Mouse (Mus musculus) E14TG2a.4 (cell line): Measurements from ENCODE around the gene Nav1.

ENCODE experiments used
- CTCF ChIP-seq: conservative IDR thresholded peaks from 2 replicates; pipeline ENCODE4 v1.5.1; 2014; ENCODE audit warnings: low read length
- NANOG ChIP-seq: IDR thresholded peaks from 2 replicates; pipeline ENCODE4 v1.6.1; 2014; ENCODE audit warnings: borderline replicate concordance, low read length, mixed read lengths

DNA sequence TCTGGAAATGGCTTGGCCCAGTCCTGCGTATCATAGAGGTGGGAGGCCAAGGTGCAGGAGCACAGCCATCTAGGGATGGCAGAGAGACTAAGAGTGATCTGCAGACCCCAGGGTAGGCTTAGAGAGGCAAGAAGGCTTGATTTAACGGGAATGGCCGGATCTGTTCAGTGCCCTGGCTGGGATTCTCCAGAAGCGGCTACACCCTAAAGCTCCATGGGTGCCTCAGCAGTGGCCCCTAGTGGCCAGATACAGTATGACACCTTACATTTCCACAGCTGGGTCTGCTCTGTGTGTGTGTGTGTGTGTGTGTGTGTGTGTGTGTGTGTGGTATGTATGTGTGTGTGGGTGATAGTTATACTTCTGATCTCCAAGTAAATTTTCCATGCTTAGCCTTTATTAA is 66.8 kb downstream of the Nav1 start:
- TF ChIP-seq CTCF (peak; percentile 83), NANOG (no peak)
